Comparison of ENCODE assay signal across 7 mouse cellular contexts in genomic region chr4:148288055-148288549, GRCm38 (mm10). TPM values are rescaled to one million over a fixed set of nuclear protein-coding genes. Genes with fewer than 3 reads are reported as not detected.
DNase-seq lines count a peak whose midpoint lies in the region; ATAC-seq and TF ChIP-seq lines count a peak whose summit lies in the region.

No protein-coding gene starts in this region.

- no peaks in the 10 kb centered on the region for H3K36me3 ChIP-seq in embryonic facial prominence, embryonic 13.5 days
- no peaks in the 10 kb centered on the region for H3K36me3 ChIP-seq in intestine, postnatal 0 days (ENCODE audit: control insufficient read depth, insufficient read depth)

- peak overlapping the region; percentile 45 for H3K4me3 ChIP-seq in embryonic facial prominence, embryonic 13.5 days
- peak overlapping the region; percentile 26 for H3K4me3 ChIP-seq in intestine, postnatal 0 days (ENCODE audit: low read depth, low read length)

- peak; percentile 98 for DNase-seq in brain, embryonic 14.5 days (ENCODE audit: low read depth)
- peak; percentile 54 to 82 for DNase-seq in heart, adult 18-20 months
- DNase-seq in left cerebral cortex, postnatal 25 days (ENCODE audit: low spot score in 2 of 2), result peak; percentile 91 to 96
- peak; percentile 11 for DNase-seq in skeletal muscle tissue, adult 2 months (ENCODE audit: low read depth, low spot score)

- TF ChIP-seq CTCF in brain, embryonic 14.5 days (IDR thresholded peaks at IDR 0.05; ENCODE audit: borderline replicate concordance, extremely low read depth, insufficient read depth, insufficient read length), result peak; percentile 100
- TF ChIP-seq CTCF in intestine, postnatal 0 days (IDR thresholded peaks at IDR 0.05; ENCODE audit: low read depth), result peak; percentile 97

- H3K27me3 ChIP-seq in embryonic facial prominence, embryonic 13.5 days, result peaks cover 54% of the 10 kb centered on the region
- H3K27me3 ChIP-seq in intestine, postnatal 0 days (replicated peaks; ENCODE audit: control insufficient read depth, insufficient read depth, low read length), result peaks cover 25% of the 10 kb centered on the region

- no peaks in the 10 kb centered on the region for H3K9me3 ChIP-seq in embryonic facial prominence, embryonic 13.5 days
- H3K9me3 ChIP-seq in intestine, postnatal 0 days (ENCODE audit: control insufficient read depth), result no peaks in the 10 kb centered on the region

- H3K27ac ChIP-seq in embryonic facial prominence, embryonic 13.5 days, result no peak overlapping the region
- H3K27ac ChIP-seq in intestine, postnatal 0 days (ENCODE audit: low read depth, low read length), result no peak overlapping the region

- H3K4me1 ChIP-seq in embryonic facial prominence, embryonic 13.5 days, result peaks cover 24% of the 10 kb centered on the region
- H3K4me1 ChIP-seq in intestine, postnatal 0 days (replicated peaks; ENCODE audit: control insufficient read depth, insufficient read depth, low read length), result no peaks in the 10 kb centered on the region

- peak overlapping the region; percentile 75 for H3K4me2 ChIP-seq in embryonic facial prominence, embryonic 13.5 days
- peak overlapping the region; percentile 62 for H3K4me2 ChIP-seq in intestine, postnatal 0 days (replicated peaks; ENCODE audit: low read depth)

- intact Hi-C loops in left cerebral cortex, postnatal 25 days (cut with DNase I), result loop anchor here (1.0 to 5.0 kb wide), 6 partner anchors 18 to 149 kb away; no protein-coding TSS in a partner anchor

- ATAC-seq in embryonic facial prominence, embryonic 13.5 days (ENCODE audit: insufficient number of reproducible peaks, insufficient read depth, low FRiP score, low TSS enrichment, low read depth), result peak; percentile 61; the same call in 1 of the 2 replicates
- peak; percentile 77; the same call in 1 of the 2 replicates for ATAC-seq in intestine, postnatal 0 days
- ATAC-seq in megakaryocyte-erythroid progenitor cell, adult 5-6 weeks (replicated peaks; ENCODE audit: low FRiP score, low TSS enrichment, poor library complexity, severe bottlenecking), result peak; percentile 89

- TF ChIP-seq POLR2A in brain, embryonic 14.5 days (IDR thresholded peaks at IDR 0.05; ENCODE audit: borderline replicate concordance, extremely low read depth, insufficient read depth, insufficient read length, poor library complexity, severe bottlenecking), result no peak

- H3K9ac ChIP-seq in embryonic facial prominence, embryonic 13.5 days, result peak overlapping the region; percentile 44; the same call in 1 of the 2 replicates
- no peak overlapping the region for H3K9ac ChIP-seq in intestine, postnatal 0 days (ENCODE audit: low read depth, low read length)

- WGBS in embryonic facial prominence, embryonic 13.5 days, result 3% methylated on average over 32 of the region's 32 CpGs
- WGBS in intestine, postnatal 0 days, result 3% methylated on average over 28 of the region's 32 CpGs

RNA-seq across cellular contexts. Expression of gene Disp3, which starts 0.3 kb away (rescaled TPM):
- polyA plus RNA-seq in brain, embryonic 14.5 days (2012; rRNA removed), result 25.2 and 28.4 TPM in 2 replicates
- 0.35 and 0.39 TPM in 2 replicates for polyA plus RNA-seq in embryonic facial prominence, embryonic 13.5 days (2015; fragmentation: Nextera tagmentation; extraction: Ambion mirVana)
- not detected for total RNA-seq in heart, adult 18-20 months (2021)
- 0.03 and 0.04 TPM in 2 replicates for polyA plus RNA-seq in intestine, postnatal 0 days (2015; fragmentation: Nextera tagmentation; extraction: Ambion mirVana)
- total RNA-seq in left cerebral cortex, postnatal 25 days (2021), result 10 to 100 TPM; 25.8 to 29.1 TPM
- total RNA-seq in megakaryocyte-erythroid progenitor cell, adult 5-6 weeks (2014; fragmentation: Nextera tagmentation), result not detected in 2 replicates
- total RNA-seq in megakaryocyte-erythroid progenitor cell, adult 5-6 weeks (2017), result not detected in 2 replicates

Comparison
In these comparisons a context has a peak if more than half of its experiments do, and no peak if none do; other contexts are left out.
1. DNase-seq: peak in every context shown above with its lines; median percentile 98 in brain, embryonic 14.5 days; 94 in left cerebral cortex, postnatal 25 days; 68 in heart, adult 18-20 months; 11 in skeletal muscle tissue, adult 2 months.
2. RNA of gene Disp3, which starts 0.3 kb away (total RNA-seq): 25.8 to 29.1 TPM in left cerebral cortex, postnatal 25 days; not detected in heart, adult 18-20 months and not detected in megakaryocyte-erythroid progenitor cell, adult 5-6 weeks; every median in the first group is over 10 times any median in the second.
3. Peak in every context shown above with its lines, with median percentiles within 50 percentile points of each other: ATAC-seq.